Mouse (Mus musculus): ENCODE data around the gene Angptl6.

The Angptl6 gene

GRCm38 (mm10) chr9:20886563-20886962 is 7.0 kb upstream of the Angptl6 start:
- no peak for DNase-seq (ENCODE audit: low spot score in 2 of 2)

- peak in 1 of 2 experiments; percentile 59 for DNase-seq (ENCODE audit: low spot score in 2 of 2)
Measured at GRCm38 (mm10) chr9:20878710-20879065, 839 bp downstream of the Angptl6 start.

- peak; percentile 100 for DNase-seq (ENCODE audit: low spot score in 2 of 2)
Measured at GRCm38 (mm10) chr9:20878041-20878709, 1.4 kb downstream of the Angptl6 start.

- peak in 1 of 2 experiments; percentile 36 for DNase-seq (ENCODE audit: low spot score in 2 of 2)
Measured at GRCm38 (mm10) chr9:20877118-20878040, 2.1 kb downstream of the Angptl6 start.

- peak; percentile 33 to 46 for DNase-seq (ENCODE audit: low spot score in 2 of 2)
Measured at GRCm38 (mm10) chr9:20876318-20877117, 3.0 kb downstream of the Angptl6 start.

GRCm38 (mm10) chr9:20875021-20875790 is 4.3 kb downstream of the Angptl6 start:
- DNase-seq (ENCODE audit: low spot score in 2 of 2) = peak; percentile 37 to 52

GRCm38 (mm10) chr9:20873521-20873920 is 6.0 kb downstream of the Angptl6 start:
- DNase-seq (ENCODE audit: low spot score in 2 of 2) = peak; percentile 33

- peak in 1 of 2 experiments; percentile 35 for DNase-seq (ENCODE audit: low spot score in 2 of 2)
Measured at GRCm38 (mm10) chr9:20872991-20873390, 6.5 kb downstream of the Angptl6 start.

- DNase-seq (ENCODE audit: low spot score in 2 of 2) = no peak
Measured at GRCm38 (mm10) chr9:20870211-20871173, 9.0 kb downstream of the Angptl6 start.

GRCm38 (mm10) chr9:20869246-20869645 is 10.3 kb downstream of the Angptl6 start:
- peak in 1 of 2 experiments; percentile 56 for DNase-seq (ENCODE audit: low spot score in 2 of 2)

- peak; percentile 86 to 91 for DNase-seq (ENCODE audit: low spot score in 2 of 2)
Measured at GRCm38 (mm10) chr9:20868448-20869001, 11.0 kb downstream of the Angptl6 start, which contains the start of gene A230050P20Rik. TSS of gene A230050P20Rik (plus strand) at chr9:20868642.

GRCm38 (mm10) chr9:20866879-20867278 is 12.6 kb downstream of the Angptl6 start:
- no peak for DNase-seq (ENCODE audit: low spot score in 2 of 2)

- DNase-seq (ENCODE audit: low spot score in 2 of 2) = no peak
Measured at GRCm38 (mm10) chr9:20862225-20862624, 17.3 kb downstream of the Angptl6 start.

- no peak for DNase-seq (ENCODE audit: low spot score in 2 of 2)
Measured at GRCm38 (mm10) chr9:20861821-20862220, 17.7 kb downstream of the Angptl6 start.

GRCm38 (mm10) chr9:20859926-20860325 is 19.6 kb downstream of the Angptl6 start:
- no peak for DNase-seq (ENCODE audit: low spot score in 2 of 2)

- no peak for DNase-seq (ENCODE audit: low spot score in 2 of 2)
Measured at GRCm38 (mm10) chr9:20857131-20857530, 22.4 kb downstream of the Angptl6 start.

GRCm38 (mm10) chr9:20850179-20850578 is 29.3 kb downstream of the Angptl6 start:
- DNase-seq (ENCODE audit: low spot score in 2 of 2) = no peak

- no peak for DNase-seq (ENCODE audit: low spot score in 2 of 2)
Measured at GRCm38 (mm10) chr9:20842670-20843069, 36.9 kb downstream of the Angptl6 start.

GRCm38 (mm10) chr9:20842211-20842610 is 37.3 kb downstream of the Angptl6 start:
- no peak for DNase-seq (ENCODE audit: low spot score in 2 of 2)

- DNase-seq (ENCODE audit: low spot score in 2 of 2) = no peak
Measured at GRCm38 (mm10) chr9:20838931-20839330, 40.6 kb downstream of the Angptl6 start.

Data from right cerebral cortex, postnatal 10 days (tissue).